Mouse (Mus musculus): ENCODE measurements around the gene Nos1ap. TPM values are rescaled to one million over a fixed set of nuclear protein-coding genes. Genes with fewer than 3 reads are reported as not detected.

Nos1ap gene
- polyA plus RNA-seq, 1 experiment: 1.1 TPM

DNA sequence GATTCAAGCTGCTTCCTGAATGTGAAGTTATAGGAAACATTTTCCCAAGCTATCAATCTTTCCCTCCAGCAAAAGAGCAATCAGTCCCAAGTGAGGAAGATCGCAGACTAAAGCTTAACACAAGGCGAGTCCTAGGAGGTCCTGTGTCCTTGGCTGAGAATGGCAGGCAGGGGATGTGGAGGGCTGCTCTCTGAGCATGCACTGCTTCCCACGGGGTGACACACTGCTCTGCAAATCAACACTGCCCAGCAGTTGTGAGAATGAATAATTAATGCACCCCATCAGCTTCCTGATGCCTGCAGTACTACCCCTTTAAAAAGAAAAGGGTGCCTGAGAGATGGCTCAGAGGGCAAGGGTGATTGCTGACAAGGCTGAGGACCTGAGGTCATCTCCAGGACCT lies 136.2 kb downstream of the Nos1ap start:
- no peaks in the 10 kb centered on the region for H3K36me3 ChIP-seq (ENCODE audit: control insufficient read depth)
- H3K27me3 ChIP-seq (ENCODE audit: control insufficient read depth): no peaks in the 10 kb centered on the region
- no peaks in the 10 kb centered on the region for H3K9me3 ChIP-seq (ENCODE audit: control insufficient read depth, low read length)
- TF ChIP-seq TAL1 (IDR thresholded peaks at IDR 0.05; ENCODE audit: low read length) (no peak), GATA1 (IDR thresholded peaks at IDR 0.05; ENCODE audit: low read length) (no peak)
- no peaks in the 10 kb centered on the region for H3K4me1 ChIP-seq (ENCODE audit: control insufficient read depth)
- no peak overlapping the region for H3K4me3 ChIP-seq (replicated peaks)

DNA sequence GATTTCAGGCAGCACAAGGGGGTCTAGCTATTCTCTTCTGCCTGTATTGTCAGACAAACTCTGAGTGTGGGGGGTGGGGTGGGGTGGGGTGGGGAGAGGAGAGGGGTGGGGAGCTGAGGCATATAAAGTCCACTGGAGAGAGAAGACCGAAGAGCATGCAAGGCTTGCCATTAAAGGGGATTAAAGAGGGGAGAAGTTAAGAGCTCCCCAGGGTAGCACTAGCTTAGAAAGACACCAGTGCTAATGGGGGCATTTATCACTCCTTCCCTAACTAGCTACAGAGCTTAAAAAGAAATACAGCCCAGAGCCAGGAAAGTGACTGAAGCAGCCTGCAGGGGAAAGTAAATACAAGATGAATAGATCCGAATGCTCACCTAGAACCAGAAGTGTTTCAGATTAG lies 141.4 kb downstream of the Nos1ap start:
- Histone ChIP-seq H3K36me3 (ENCODE audit: control insufficient read depth) (no peaks in the 10 kb centered on the region), H3K27me3 (ENCODE audit: control insufficient read depth) (no peaks in the 10 kb centered on the region), H3K9me3 (ENCODE audit: control insufficient read depth, low read length) (no peaks in the 10 kb centered on the region), H3K4me1 (ENCODE audit: control insufficient read depth) (no peaks in the 10 kb centered on the region), H3K4me3 (replicated peaks) (no peak overlapping the region)
- TF ChIP-seq GATA1 (IDR thresholded peaks at IDR 0.05; ENCODE audit: low read length): no peak
- no peak for TF ChIP-seq TAL1 (IDR thresholded peaks at IDR 0.05; ENCODE audit: low read length)

DNA sequence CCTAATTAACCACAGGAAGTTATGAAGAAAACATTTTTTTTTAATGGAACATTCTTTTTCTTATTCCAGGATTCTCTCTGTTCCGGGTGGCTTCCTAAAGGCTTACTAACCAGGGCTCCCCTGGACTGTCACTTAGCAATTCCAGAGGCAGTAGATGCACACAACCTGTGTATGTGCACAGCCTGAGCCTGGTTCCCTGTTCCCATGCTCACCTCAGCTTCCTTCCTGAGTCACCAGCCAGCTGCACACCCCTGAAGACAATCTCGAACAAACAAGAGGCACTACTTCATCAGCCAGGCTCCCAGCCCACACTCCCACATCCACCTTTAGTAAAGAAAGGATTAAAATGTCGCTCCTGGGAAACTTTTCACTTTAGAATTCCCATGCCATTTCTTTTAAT lies 144.2 kb downstream of the Nos1ap start:
- H3K27me3 ChIP-seq (ENCODE audit: control insufficient read depth): no peaks in the 10 kb centered on the region
- no peaks in the 10 kb centered on the region for H3K4me1 ChIP-seq (ENCODE audit: control insufficient read depth)
- no peaks in the 10 kb centered on the region for H3K36me3 ChIP-seq (ENCODE audit: control insufficient read depth)
- no peak for TF ChIP-seq GATA1 (IDR thresholded peaks at IDR 0.05; ENCODE audit: low read length)
- no peak for TF ChIP-seq TAL1 (IDR thresholded peaks at IDR 0.05; ENCODE audit: low read length)
- H3K4me3 ChIP-seq (replicated peaks): no peak overlapping the region
- no peaks in the 10 kb centered on the region for H3K9me3 ChIP-seq (ENCODE audit: control insufficient read depth, low read length)

DNA sequence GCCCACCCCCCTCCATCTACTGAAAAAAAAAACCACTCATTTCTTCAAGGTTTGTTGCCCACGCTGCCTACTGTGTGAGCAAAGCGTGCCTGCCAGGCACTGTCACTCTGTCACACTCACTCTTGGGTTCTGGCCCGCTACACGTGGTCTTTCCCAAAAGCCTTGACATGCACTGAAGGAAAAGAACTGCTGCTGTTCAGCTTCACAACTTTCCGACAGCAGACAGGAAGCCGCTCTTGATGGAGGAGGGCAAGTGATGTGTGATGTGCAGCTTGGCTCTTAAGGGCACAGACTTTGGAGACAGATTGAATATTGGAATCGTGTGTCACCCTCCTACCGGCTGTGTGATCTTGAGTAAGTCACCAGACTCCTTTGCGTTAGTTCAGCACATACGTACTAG lies 149.3 kb downstream of the Nos1ap start:
- no peaks in the 10 kb centered on the region for H3K4me1 ChIP-seq (ENCODE audit: control insufficient read depth)
- no peak overlapping the region for H3K4me3 ChIP-seq (replicated peaks)
- H3K9me3 ChIP-seq (ENCODE audit: control insufficient read depth, low read length): no peaks in the 10 kb centered on the region
- TF ChIP-seq GATA1 (IDR thresholded peaks at IDR 0.05; ENCODE audit: low read length): no peak
- no peak for TF ChIP-seq TAL1 (IDR thresholded peaks at IDR 0.05; ENCODE audit: low read length)
- H3K36me3 ChIP-seq (ENCODE audit: control insufficient read depth): no peaks in the 10 kb centered on the region
- H3K27me3 ChIP-seq (ENCODE audit: control insufficient read depth): no peaks in the 10 kb centered on the region

DNA sequence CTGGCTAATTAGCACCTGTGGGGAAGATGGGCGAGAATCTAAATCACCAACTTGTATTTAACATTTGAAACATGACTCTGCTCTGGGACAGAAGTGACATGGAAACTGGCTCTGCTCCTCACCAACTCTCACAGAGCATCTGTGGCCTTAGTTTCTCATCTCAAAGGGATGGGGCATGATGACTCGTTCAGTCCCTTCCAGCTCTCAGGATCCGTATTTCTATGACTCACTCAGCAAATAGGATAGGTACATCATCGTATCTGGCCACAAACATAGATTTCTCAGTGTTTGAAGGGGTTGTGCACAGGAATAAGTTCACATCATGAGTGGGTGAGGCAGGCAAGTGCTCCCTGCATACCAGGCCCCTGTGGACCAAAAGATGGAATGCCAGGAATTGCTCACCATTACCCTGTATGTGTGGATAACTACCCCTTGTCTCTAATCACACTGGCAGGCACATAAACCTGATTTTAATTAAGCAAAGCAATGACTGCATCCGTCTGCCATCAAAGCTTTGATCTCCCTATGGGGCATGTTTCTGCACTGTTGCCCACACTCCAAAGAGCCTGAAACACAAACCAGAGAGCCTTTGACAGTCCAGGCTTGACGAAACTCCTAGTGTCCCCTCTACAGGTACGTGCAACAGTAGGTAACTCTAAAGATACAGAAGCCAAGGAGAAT lies 151.1 kb downstream of the Nos1ap start:
- Histone ChIP-seq H3K4me3 (replicated peaks) (no peak overlapping the region), H3K27me3 (ENCODE audit: control insufficient read depth) (no peaks in the 10 kb centered on the region), H3K9me3 (ENCODE audit: control insufficient read depth, low read length) (no peaks in the 10 kb centered on the region), H3K4me1 (ENCODE audit: control insufficient read depth) (no peaks in the 10 kb centered on the region), H3K36me3 (ENCODE audit: control insufficient read depth) (no peaks in the 10 kb centered on the region)
- TF ChIP-seq TAL1 (IDR thresholded peaks at IDR 0.05; ENCODE audit: low read length) (no peak), GATA1 (IDR thresholded peaks at IDR 0.05; ENCODE audit: low read length) (no peak)

DNA sequence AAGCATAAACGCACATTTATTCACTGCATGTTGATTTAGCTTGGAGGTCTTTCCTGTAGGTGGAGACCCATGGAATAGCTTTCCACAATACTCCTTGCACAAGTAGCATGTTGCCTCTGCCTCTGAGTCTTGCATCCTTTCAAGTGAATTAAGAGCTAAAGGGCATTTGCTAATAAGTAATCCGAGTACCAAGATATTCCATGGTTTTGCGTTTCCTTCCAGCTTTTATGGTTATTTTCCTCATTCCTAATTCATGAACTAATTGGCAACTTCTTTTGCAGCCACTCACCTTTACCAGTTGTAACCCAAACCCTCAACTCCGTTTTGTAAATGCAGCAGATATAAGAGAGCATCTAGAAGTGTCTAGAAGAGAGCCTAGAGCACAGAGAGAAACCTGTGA lies 155.5 kb downstream of the Nos1ap start:
- TF ChIP-seq GATA1 (IDR thresholded peaks at IDR 0.05; ENCODE audit: low read length) (no peak), TAL1 (IDR thresholded peaks at IDR 0.05; ENCODE audit: low read length) (no peak)
- H3K27me3 ChIP-seq (ENCODE audit: control insufficient read depth): no peaks in the 10 kb centered on the region; the same call in 1 of the 2 replicates

DNA sequence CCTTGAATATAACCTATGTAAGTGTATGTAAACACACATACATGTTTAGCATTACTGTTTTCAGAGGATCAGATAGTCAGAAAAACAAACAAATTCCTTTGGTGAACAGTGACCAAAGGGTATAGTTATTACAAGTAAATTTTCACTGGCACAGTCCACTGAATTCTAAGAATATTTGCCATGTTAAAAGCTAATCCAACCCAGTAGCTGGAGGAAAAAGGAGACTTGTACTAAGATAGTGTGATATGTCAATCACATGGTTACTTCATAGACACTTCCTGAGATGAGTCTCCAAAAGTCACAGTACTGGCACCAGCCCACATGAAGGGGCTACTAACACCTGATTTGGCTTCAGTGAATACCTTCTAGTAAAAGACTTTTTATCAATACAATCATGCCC lies 156.0 kb downstream of the Nos1ap start:
- H3K9me3 ChIP-seq (ENCODE audit: control insufficient read depth, low read length): no peaks in the 10 kb centered on the region
- no peak for TF ChIP-seq TAL1 (IDR thresholded peaks at IDR 0.05; ENCODE audit: low read length)
- TF ChIP-seq GATA1 (IDR thresholded peaks at IDR 0.05; ENCODE audit: low read length): no peak
- no peak overlapping the region for H3K4me3 ChIP-seq (replicated peaks)
- no peaks in the 10 kb centered on the region; the same call in 1 of the 2 replicates for H3K27me3 ChIP-seq (ENCODE audit: control insufficient read depth)
- no peaks in the 10 kb centered on the region for H3K4me1 ChIP-seq (ENCODE audit: control insufficient read depth)
- no peaks in the 10 kb centered on the region for H3K36me3 ChIP-seq (ENCODE audit: control insufficient read depth)

More for the DNA sequence above, 155.5 kb downstream of the Nos1ap start:
- Histone ChIP-seq H3K4me3 (replicated peaks) (no peak overlapping the region), H3K36me3 (ENCODE audit: control insufficient read depth) (no peaks in the 10 kb centered on the region), H3K9me3 (ENCODE audit: control insufficient read depth, low read length) (no peaks in the 10 kb centered on the region), H3K4me1 (ENCODE audit: control insufficient read depth) (no peaks in the 10 kb centered on the region)

DNA sequence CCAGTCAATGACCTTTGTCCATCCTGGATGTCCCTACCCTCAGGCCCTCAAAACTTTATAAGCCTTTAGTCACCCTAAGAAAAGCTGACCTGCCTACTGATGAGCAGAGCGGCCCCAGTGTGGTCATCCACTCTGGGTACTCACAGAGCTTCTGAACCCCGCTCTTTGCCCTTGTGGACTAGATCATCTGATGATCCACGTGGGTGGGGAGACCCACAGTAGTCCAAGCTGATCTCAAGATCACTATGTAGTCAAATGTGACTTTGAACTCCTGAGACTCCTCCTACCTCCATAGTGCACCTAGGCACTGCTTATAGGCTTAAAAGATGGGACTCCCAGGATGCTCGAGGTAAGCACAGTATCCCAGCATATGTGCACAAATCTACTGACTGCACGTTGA lies 157.4 kb downstream of the Nos1ap start:
- Histone ChIP-seq H3K27me3 (ENCODE audit: control insufficient read depth) (no peaks in the 10 kb centered on the region; the same call in 1 of the 2 replicates), H3K4me1 (ENCODE audit: control insufficient read depth) (no peaks in the 10 kb centered on the region), H3K36me3 (ENCODE audit: control insufficient read depth) (no peaks in the 10 kb centered on the region), H3K4me3 (replicated peaks) (no peak overlapping the region), H3K9me3 (ENCODE audit: control insufficient read depth, low read length) (no peaks in the 10 kb centered on the region)
- TF ChIP-seq TAL1 (IDR thresholded peaks at IDR 0.05; ENCODE audit: low read length): no peak
- no peak for TF ChIP-seq GATA1 (IDR thresholded peaks at IDR 0.05; ENCODE audit: low read length)

DNA sequence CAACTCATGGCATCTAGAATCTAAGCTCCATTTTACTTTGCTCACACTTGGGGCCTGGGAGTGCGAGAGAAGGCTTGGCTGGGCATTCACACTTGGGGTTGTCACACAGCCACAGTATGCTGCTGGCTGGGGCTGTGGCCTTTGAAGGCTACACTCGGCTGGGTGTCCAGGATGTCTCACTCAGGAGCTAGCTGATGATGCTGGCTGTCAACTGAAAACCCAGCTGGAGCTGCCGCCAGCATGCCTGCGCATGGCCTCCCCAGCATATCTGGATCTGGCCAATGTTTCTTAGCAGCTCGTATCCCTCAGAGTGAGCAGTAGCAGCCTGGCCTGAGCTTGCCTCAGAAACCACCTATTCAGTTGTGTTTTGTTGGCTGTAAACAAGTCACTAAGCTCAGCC lies 158.3 kb downstream of the Nos1ap start:
- Histone ChIP-seq H3K4me3 (replicated peaks) (no peak overlapping the region), H3K4me1 (ENCODE audit: control insufficient read depth) (no peaks in the 10 kb centered on the region), H3K27me3 (ENCODE audit: control insufficient read depth) (no peaks in the 10 kb centered on the region; the same call in 1 of the 2 replicates), H3K36me3 (ENCODE audit: control insufficient read depth) (no peaks in the 10 kb centered on the region), H3K9me3 (ENCODE audit: control insufficient read depth, low read length) (no peaks in the 10 kb centered on the region)
- TF ChIP-seq TAL1 (IDR thresholded peaks at IDR 0.05; ENCODE audit: low read length) (no peak), GATA1 (IDR thresholded peaks at IDR 0.05; ENCODE audit: low read length) (no peak)

DNA sequence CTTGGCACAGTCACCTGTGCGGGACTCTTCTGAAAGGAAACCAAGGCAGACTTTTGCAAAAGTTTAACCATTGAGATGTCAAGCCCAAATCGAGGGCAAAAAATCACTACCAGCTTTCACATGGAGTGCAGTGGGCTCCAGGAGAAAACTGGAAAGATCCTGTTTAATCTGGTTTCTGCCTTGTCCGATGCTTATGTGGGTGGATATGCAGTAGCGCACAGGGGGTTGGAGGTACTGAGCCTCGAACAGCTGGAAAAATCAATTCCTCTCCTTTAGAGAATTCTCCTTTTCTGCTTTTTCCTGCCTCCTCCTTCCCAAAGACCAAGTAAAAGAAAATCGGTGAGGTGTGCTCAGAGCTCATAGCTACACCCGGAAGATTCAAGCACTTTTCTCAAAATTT lies 159.0 kb downstream of the Nos1ap start:
- no peaks in the 10 kb centered on the region for H3K4me1 ChIP-seq (ENCODE audit: control insufficient read depth)
- TF ChIP-seq TAL1 (IDR thresholded peaks at IDR 0.05; ENCODE audit: low read length) (no peak), GATA1 (IDR thresholded peaks at IDR 0.05; ENCODE audit: low read length) (no peak)
- H3K9me3 ChIP-seq (ENCODE audit: control insufficient read depth, low read length): no peaks in the 10 kb centered on the region
- H3K27me3 ChIP-seq (ENCODE audit: control insufficient read depth): no peaks in the 10 kb centered on the region; the same call in 1 of the 2 replicates
- H3K36me3 ChIP-seq (ENCODE audit: control insufficient read depth): no peaks in the 10 kb centered on the region
- no peak overlapping the region for H3K4me3 ChIP-seq (replicated peaks)
